Mouse (Mus musculus): ENCODE measurements around the gene Lce3e. TPM values are rescaled to one million over a fixed set of nuclear protein-coding genes. Genes with fewer than 3 reads are reported as not detected.

Lce3e gene
- total RNA-seq (2021), result not detected

DNA sequence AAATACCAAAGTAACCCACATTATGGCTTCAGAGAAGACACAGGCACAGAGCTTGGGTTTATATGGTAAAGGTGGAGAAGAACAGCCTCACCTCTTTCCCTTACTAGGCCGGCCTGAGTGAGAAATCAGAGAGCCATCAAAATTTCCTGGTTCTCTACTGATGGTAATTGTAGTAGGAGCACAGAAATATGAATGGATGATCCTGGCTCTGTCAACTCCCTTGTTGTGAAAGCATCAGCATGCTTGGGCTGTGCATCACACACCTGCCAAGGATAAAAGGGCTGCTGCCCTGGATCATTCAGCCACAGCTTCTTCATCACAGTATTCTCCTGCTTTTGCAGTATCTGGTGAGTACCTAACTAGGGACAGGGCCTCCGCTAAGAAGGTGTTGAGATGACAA lies at the start of gene Lce3e:
Lce3e (plus strand) TSS at position 301 of the 400 bp plus-strand sequence.
- intact Hi-C loops (cut with DNase I), result no loop called here
- no peak for DNase-seq (ENCODE audit: low spot score in 2 of 2)

GRCm38 (mm10) chr3:92920364-92920763 lies 46.5 kb upstream of the Lce3e start:
- intact Hi-C loops (cut with DNase I), result no loop called here

DNA sequence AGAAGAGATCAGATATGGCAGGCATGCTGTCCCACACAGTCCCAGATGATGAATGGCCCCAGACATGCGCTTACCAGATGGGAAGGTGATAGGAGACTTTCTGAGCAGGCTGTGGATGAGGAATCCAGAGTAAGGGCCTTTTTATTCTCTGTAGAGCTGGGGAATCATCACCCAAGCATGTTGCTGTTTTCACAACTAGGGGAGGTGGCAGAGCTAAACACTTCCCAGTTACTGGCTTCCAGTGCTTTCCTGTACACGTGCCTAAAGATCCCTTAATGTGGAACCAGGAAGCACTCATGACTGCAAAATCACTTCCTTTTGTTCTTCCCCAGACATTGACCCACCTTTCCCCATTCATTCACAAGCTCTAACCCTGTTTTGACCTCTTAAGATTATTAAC lies 40.7 kb upstream of the Lce3e start, which contains the start of gene Lce3a:
Lce3a (minus strand) TSS at position 101 of the 400 bp plus-strand sequence.
- intact Hi-C loops (cut with DNase I), result no loop called here
- DNase-seq (ENCODE audit: low spot score in 2 of 2), result no peak

More at GRCm38 (mm10) chr3:92920364-92920763, 46.5 kb upstream of the Lce3e start:
- peak in 1 of 2 experiments; percentile 13 for DNase-seq (ENCODE audit: low spot score in 2 of 2)

- intact Hi-C loops (cut with DNase I), result no loop called here
- DNase-seq (ENCODE audit: low spot score in 2 of 2), result no peak
Measured at GRCm38 (mm10) chr3:92932679-92933078, 34.2 kb upstream of the Lce3e start, which contains the start of gene Lce3b. TSS of gene Lce3b (plus strand) at chr3:92932979.

DNA sequence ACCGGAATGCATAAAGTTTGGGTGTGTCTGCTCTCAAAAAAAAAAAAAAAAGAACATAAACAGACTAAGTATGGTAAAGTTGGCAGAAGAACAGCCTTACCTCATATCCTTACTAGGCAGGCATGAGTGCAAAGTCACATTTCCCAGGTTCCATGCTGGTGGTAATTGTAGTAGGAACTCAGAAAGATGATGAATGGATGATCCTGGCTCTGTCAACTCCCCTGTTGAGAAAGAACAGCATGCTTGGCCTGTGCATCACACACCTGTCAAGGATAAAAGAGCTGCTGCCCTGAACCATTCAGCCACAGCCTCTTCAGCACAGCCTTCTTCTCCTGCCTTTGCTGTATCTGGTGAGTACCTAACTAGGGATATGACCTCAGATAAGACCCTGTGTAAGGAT lies 22.7 kb upstream of the Lce3e start, which contains the start of gene Lce3c:
Lce3c (plus strand) TSS at position 301 of the 400 bp plus-strand sequence.
- no peak for DNase-seq (ENCODE audit: low spot score in 2 of 2)
- intact Hi-C loops (cut with DNase I), result no loop called here

DNA sequence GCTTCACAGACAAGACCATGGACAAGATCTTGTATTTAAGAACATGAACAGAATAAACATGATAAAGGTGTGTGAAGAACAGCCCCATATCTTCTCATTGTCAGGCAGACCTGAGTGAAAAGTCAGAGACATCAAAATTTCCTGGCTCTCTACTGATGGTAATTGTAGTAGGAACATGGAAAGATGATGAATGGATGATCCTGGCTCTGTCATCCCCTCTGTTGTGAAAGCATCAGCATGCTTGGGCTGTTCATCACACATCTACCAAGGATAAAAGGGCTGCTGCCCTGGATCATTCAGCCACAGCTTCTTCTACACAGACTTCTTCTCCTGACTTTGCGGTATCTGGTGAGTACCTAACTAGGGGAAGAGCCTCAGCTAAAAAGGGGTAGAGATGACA lies 9.8 kb upstream of the Lce3e start, which contains the start of gene Lce3d:
Lce3d (plus strand) TSS at position 301 of the 400 bp plus-strand sequence.
- DNase-seq (ENCODE audit: low spot score in 2 of 2), result no peak
- intact Hi-C loops (cut with DNase I), result no loop called here

GRCm38 (mm10) chr3:92978484-92978883 lies 11.6 kb downstream of the Lce3e start:
- DNase-seq (ENCODE audit: low spot score in 2 of 2), result no peak
- intact Hi-C loops (cut with DNase I), result no loop called here

DNA sequence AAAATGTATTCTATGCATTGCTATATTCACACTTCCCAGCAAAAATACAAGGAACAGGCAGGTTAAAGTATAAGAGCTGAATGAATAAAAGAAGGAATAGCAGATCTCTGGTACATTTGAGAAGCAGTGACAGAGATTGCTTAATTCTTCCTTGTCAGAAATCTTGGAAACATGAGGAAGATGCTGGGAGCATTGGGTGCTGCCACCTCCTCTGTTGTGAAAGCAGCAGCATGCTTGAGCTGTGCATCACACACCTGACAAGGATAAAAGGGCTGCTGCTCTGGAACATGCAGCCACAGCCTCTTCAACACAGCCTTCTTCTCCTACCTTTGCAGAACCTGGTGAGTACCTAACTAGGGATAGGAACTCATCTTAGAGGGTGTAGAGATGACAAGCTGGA lies 25.1 kb downstream of the Lce3e start, which contains the start of gene Lce3f:
Lce3f (plus strand) TSS at position 301 of the 400 bp plus-strand sequence.
- intact Hi-C loops (cut with DNase I), result loop anchor here (10.0 kb wide), 1 partner anchor 237 kb away; the partner anchor contains the start of gene Lce1g
- no peak for DNase-seq (ENCODE audit: low spot score in 2 of 2)

DNA sequence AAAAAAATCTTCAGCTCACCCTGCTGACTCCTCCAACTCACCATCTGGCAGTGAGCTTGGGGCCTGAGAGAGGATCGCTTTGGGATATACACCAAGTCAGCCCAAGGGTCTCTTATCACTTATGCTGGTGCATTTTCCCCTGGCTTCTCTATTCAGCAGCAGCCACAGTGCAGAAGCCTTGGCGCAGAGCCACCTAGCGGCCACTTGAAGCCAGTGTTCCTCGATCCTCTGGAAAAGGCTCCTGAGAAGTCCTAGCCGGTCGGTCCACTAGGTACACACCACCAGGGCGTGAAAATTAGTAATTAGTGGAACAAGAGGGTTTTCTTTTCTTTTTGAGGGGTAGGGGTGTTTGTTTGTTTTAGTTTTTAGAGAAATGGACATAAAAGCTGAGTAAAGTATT lies 31.8 kb downstream of the Lce3e start:
- peak; percentile 60 to 72 for DNase-seq (ENCODE audit: low spot score in 2 of 2)
- intact Hi-C loops (cut with DNase I), result loop anchor here (5.0 to 10.0 kb wide), 3 partner anchors 91 to 846 kb away; partner anchors contain the start of gene Lce1g

GRCm38 (mm10) chr3:93000621-93001020 lies 33.8 kb downstream of the Lce3e start:
- DNase-seq (ENCODE audit: low spot score in 2 of 2), result no peak
- intact Hi-C loops (cut with DNase I), result no loop called here

DNA sequence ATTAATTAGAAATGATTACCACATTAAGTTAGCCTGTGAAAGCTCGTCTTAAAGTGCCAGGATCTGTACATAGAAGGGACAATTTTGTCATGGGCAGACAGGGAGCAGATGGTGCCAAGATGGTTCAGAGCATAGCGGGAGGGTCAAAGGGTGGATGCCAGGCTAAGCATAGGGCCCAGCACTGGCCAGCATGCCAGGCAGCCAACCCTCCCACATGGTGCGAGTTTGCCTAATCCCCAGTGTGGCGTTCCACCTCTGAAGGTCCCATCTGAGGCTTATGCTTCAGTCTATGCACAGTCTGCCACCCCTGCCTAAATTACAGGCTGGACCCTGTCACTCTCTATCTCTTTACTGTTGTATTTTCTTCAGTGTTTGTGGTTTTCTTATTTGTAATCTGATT lies 36.0 kb downstream of the Lce3e start:
- intact Hi-C loops (cut with DNase I), result no loop called here

DNA sequence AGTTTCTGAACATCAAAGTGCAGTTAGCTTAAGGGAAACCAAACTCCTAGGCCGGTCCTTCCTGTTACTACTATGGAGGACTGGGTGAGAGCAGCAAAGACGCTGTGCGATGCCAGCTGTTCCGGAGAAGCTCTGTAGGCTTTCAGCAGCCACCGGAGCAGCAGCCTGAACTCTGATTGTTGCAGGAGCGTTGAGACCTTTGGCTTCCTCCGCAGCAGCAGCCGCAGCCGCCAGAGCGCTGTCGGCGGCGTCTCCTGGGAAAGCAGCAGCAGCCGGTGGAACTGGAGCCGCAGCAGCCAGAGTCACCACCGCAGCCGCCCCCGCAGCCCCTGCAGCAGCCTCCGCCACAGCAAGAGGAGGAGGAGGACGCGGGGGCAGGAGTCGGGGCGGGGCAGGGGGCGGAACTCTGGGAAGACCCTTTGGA lies 47.5 kb downstream of the Lce3e start:
- peak; percentile 51 to 64 for DNase-seq (ENCODE audit: low spot score in 2 of 2)
- intact Hi-C loops (cut with DNase I), result no loop called here

More for the DNA sequence above, 36.0 kb downstream of the Lce3e start:
- no peak for DNase-seq (ENCODE audit: low spot score in 2 of 2)

GRCm38 (mm10) chr3:93014871-93015270 lies 48.0 kb downstream of the Lce3e start:
- DNase-seq (ENCODE audit: low spot score in 2 of 2), result no peak
- intact Hi-C loops (cut with DNase I), result no loop called here

GRCm38 (mm10) chr3:93015460-93016104 lies 48.7 kb downstream of the Lce3e start, which contains the start of gene Crct1:
TSS of gene Crct1 (minus strand) at chr3:93015687.
- intact Hi-C loops (cut with DNase I), result no loop called here
- DNase-seq (ENCODE audit: low spot score in 2 of 2), result no peak

Other genes starting within 250 kb of the Lce3e start
- gene Lce1f, start 246.7 kb upstream of the Lce3e start, total RNA-seq (2021), result not detected
- gene Gm38119, start 228.0 kb upstream of the Lce3e start, total RNA-seq (2021), result not detected
- gene Lce1g, start 214.7 kb upstream of the Lce3e start, total RNA-seq (2021), result not detected
- not detected for gene Lce1h, start 202.0 kb upstream of the Lce3e start, total RNA-seq (2021)
- not detected for gene Lce1i, start 188.2 kb upstream of the Lce3e start, total RNA-seq (2021)
- gene Lce1j, start 176.5 kb upstream of the Lce3e start, total RNA-seq (2021), result not detected
- gene Lce1k, start 159.2 kb upstream of the Lce3e start, total RNA-seq (2021), result not detected
- not detected for gene Kprp, start 139.8 kb upstream of the Lce3e start, total RNA-seq (2021)
- gene Lce1l, start 115.8 kb upstream of the Lce3e start, total RNA-seq (2021), result not detected
- not detected for gene 2310050C09Rik, start 96.8 kb upstream of the Lce3e start, total RNA-seq (2021)
- not detected for gene Lce3a, start 40.8 kb upstream of the Lce3e start, total RNA-seq (2021)
- gene Lce3b, start 34.1 kb upstream of the Lce3e start, total RNA-seq (2021), result not detected
- gene Lce3c, start 22.6 kb upstream of the Lce3e start, total RNA-seq (2021), result not detected
- not detected for gene Lce3d, start 9.7 kb upstream of the Lce3e start, total RNA-seq (2021)
- gene Lce3f, start 25.2 kb downstream of the Lce3e start, total RNA-seq (2021), result not detected
- not detected for gene Crct1, start 48.6 kb downstream of the Lce3e start, total RNA-seq (2021)
- gene Lce1m, start 52.0 kb downstream of the Lce3e start, total RNA-seq (2021), result not detected
- gene Gm4858, start 101.8 kb downstream of the Lce3e start, total RNA-seq (2021), result not detected
- gene Crnn, start 177.7 kb downstream of the Lce3e start, total RNA-seq (2021), result not detected
- not detected for gene Flg2, start 230.2 kb downstream of the Lce3e start, total RNA-seq (2021)